Mouse (Mus musculus) mammary gland, adult 2 months (tissue): ENCODE results near the gene Cc2d2b. TPM values are rescaled to one million over a fixed set of nuclear protein-coding genes. Genes with fewer than 3 reads are reported as not detected.

Experiments used
- polyA plus RNA-seq: library from polyadenylated mRNA; depleted of rRNA; stranded (reverse); fragments of >200 nt; gene quantifications from 2 replicates; pipeline ENCODE4 v1.2.3, GENCODE M21; 2012; ENCODE audit warnings: low replicate concordance; rRNA removed

Cc2d2b gene
- 0.01 and 0.06 TPM in 2 replicates for polyA plus RNA-seq

DNA sequence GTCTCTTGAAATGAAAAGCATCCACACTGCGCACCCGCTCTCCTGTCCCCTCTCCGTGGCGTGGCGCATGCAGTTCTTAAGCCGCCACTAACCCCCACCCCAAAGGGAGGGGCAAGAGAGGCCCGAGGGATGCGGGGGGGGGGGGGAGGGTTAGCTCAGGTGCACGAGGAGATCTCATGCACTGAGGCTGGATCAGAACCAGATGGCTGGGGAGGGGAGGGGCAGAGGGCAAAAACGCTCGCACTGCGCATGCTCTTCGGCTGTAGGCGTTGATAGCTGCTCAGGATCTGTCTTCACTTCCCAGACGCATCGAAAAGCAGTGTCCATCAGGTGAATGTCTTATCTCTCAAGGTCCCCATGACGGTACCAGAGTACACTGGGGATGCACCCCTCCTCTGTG lies at the start of gene Cc2d2b:
Gene Cc2d2b (plus strand): TSS at position 195 of the 400 bp plus-strand sequence.

DNA sequence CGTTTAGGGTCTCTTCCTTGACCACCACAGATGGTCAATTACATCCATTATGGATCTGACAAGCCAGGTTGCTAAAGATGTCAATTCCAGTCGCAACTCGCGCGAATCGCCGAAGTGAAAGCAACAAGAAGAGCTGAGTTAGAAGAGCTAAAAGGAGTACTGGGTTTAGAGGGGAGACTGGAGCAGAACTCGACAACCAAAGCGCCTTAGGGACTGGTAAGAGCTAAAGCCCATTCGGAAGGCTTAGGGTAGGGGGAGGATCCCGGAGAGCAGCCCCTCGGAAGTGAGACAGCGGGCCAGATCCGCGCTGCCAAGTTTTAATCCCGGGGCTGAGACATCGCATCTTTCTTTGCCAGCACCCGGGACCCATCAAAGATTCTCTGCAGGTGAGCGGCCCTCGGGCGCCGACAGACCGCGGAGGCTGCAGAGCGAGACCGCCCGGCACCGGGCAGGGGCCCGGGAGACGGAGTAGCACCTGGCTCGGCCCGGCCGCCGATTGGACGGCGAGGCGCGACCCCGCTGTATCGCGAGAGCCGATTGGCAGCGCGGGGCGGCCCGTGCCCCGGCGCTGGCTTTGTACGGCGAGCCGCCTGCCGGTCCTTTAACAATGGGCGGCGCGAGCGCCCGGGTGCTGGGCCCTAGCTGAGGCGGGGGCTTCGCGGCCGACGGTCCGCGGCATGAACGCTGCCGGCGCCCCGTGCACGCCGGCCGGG lies 82.3 kb downstream of the Cc2d2b start, which contains the start of gene Ccnj:
Gene Ccnj (plus strand): TSS at position 577 of the 713 bp plus-strand sequence.

Other genes with a start within 250 kb of the Cc2d2b start
- gene Sorbs1, start 235.0 kb upstream of the Cc2d2b start, polyA plus RNA-seq, result 49.6 and 88.5 TPM in 2 replicates
- 17.0 and 19.9 TPM in 2 replicates for gene Aldh18a1, start 160.3 kb upstream of the Cc2d2b start, polyA plus RNA-seq
- 11.6 and 11.9 TPM in 2 replicates for gene Tctn3, start 136.5 kb upstream of the Cc2d2b start, polyA plus RNA-seq
- 13.8 and 27.8 TPM in 2 replicates for gene Entpd1, start 136.4 kb upstream of the Cc2d2b start, polyA plus RNA-seq
- gene Ccnj, start 82.5 kb downstream of the Cc2d2b start, polyA plus RNA-seq, result 7.9 and 8.9 TPM in 2 replicates
- 0.57 and 1.6 TPM in 2 replicates for gene Zfp518a, start 146.0 kb downstream of the Cc2d2b start, polyA plus RNA-seq
- gene Blnk, start 245.8 kb downstream of the Cc2d2b start, polyA plus RNA-seq, result 13.2 and 20.3 TPM in 2 replicates